Mouse (Mus musculus) central nervous system, embryonic 11.5 days (tissue): ENCODE measurements around the gene Olfr893. TPM values are rescaled to one million over a fixed set of nuclear protein-coding genes. Genes with fewer than 3 reads are reported as not detected.

Experiments
- polyA plus RNA-seq: library from polyadenylated mRNA; depleted of rRNA; stranded (reverse); fragments of >200 nt; gene quantifications from 2 replicates; pipeline ENCODE4 v1.2.3, GENCODE M21; 2012; rRNA removed

The Olfr893 gene
- not detected in 2 replicates for polyA plus RNA-seq

GRCm38 (mm10) chr9:38208065-38208464, at the start of gene Olfr893:
Gene Olfr893 (plus strand): TSS chr9:38208365.

GRCm38 (mm10) chr9:38180721-38181120, 27.4 kb upstream of the Olfr893 start, which contains the start of gene Olfr891:
Gene Olfr891 (minus strand): TSS chr9:38180821.

GRCm38 (mm10) chr9:38217755-38218154, 9.6 kb downstream of the Olfr893 start, which contains the start of gene Olfr894:
Gene Olfr894 (plus strand): TSS chr9:38218055.

GRCm38 (mm10) chr9:38252474-38252873, 44.3 kb downstream of the Olfr893 start, which contains the start of gene Olfr143:
Gene Olfr143 (plus strand): TSS chr9:38252774.

Other genes starting within 250 kb of the Olfr893 start
- not detected in 2 replicates for gene Olfr881, start 216.5 kb upstream of the Olfr893 start, polyA plus RNA-seq
- not detected in 2 replicates for gene Olfr883, start 182.6 kb upstream of the Olfr893 start, polyA plus RNA-seq
- gene Olfr884, start 161.8 kb upstream of the Olfr893 start, polyA plus RNA-seq, result not detected in 2 replicates
- gene Olfr885, start 147.0 kb upstream of the Olfr893 start, polyA plus RNA-seq, result not detected in 2 replicates
- gene Olfr887, start 124.3 kb upstream of the Olfr893 start, polyA plus RNA-seq, result not detected in 2 replicates
- not detected in 2 replicates for gene Olfr888, start 100.2 kb upstream of the Olfr893 start, polyA plus RNA-seq
- gene Olfr889, start 93.2 kb upstream of the Olfr893 start, polyA plus RNA-seq, result 0.01 TPM in 1 of 2 replicates, not detected in the other
- not detected in 2 replicates for gene Olfr890, start 65.8 kb upstream of the Olfr893 start, polyA plus RNA-seq
- gene Olfr891, start 27.5 kb upstream of the Olfr893 start, polyA plus RNA-seq, result not detected in 2 replicates
- gene Olfr894, start 9.7 kb downstream of the Olfr893 start, polyA plus RNA-seq, result not detected in 2 replicates
- not detected in 2 replicates for gene Olfr143, start 44.4 kb downstream of the Olfr893 start, polyA plus RNA-seq
- not detected in 2 replicates for gene Olfr895, start 59.5 kb downstream of the Olfr893 start, polyA plus RNA-seq
- not detected in 2 replicates for gene Olfr896-ps1, start 82.7 kb downstream of the Olfr893 start, polyA plus RNA-seq
- gene Olfr25, start 120.7 kb downstream of the Olfr893 start, polyA plus RNA-seq, result not detected in 2 replicates
- not detected in 2 replicates for gene Olfr898, start 140.0 kb downstream of the Olfr893 start, polyA plus RNA-seq
- gene Olfr250, start 158.5 kb downstream of the Olfr893 start, polyA plus RNA-seq, result not detected in 2 replicates
- not detected in 2 replicates for gene Olfr251, start 168.7 kb downstream of the Olfr893 start, polyA plus RNA-seq
- gene Olfr147, start 193.3 kb downstream of the Olfr893 start, polyA plus RNA-seq, result not detected in 2 replicates
- gene Olfr901, start 221.1 kb downstream of the Olfr893 start, polyA plus RNA-seq, result not detected in 2 replicates
- not detected in 2 replicates for gene Olfr902, start 239.3 kb downstream of the Olfr893 start, polyA plus RNA-seq